Mouse (Mus musculus) midbrain, embryonic 10.5 days (tissue): Measurements from ENCODE around the gene Rabl2. TPM values are rescaled to one million over a fixed set of nuclear protein-coding genes. Genes with fewer than 3 reads are reported as not detected.
A peak's percentile ranks its signal among the peaks of the same experiment; 100 is the strongest.

Experiments
- DNase-seq: peaks from one replicate; pipeline ENCODE4 v3.0.0-alpha.2; 2017; ENCODE audit warnings: low spot score
- H3K27ac ChIP-seq: fragments of 300-500 bp; sonication (generic); replicated peaks from 2 replicates; pipeline ENCODE4 v1.5.1; 2016; ENCODE audit warnings: mild to moderate bottlenecking
- H3K27me3 ChIP-seq: fragments of 300-500 bp; sonication (generic); 2 replicates; pipeline ENCODE4 v1.6.1; 2016; ENCODE audit warnings: low read depth, mild to moderate bottlenecking; ENCODE audit not compliant: poor library complexity, severe bottlenecking
- H3K36me3 ChIP-seq: fragments of 300-500 bp; sonication (generic); 2 replicates; pipeline ENCODE4 v1.6.1; 2016; ENCODE audit warnings: mild to moderate bottlenecking, moderate library complexity
- H3K4me1 ChIP-seq: fragments of 300-500 bp; sonication (generic); 2 replicates; pipeline ENCODE4 v1.6.1; 2016
- H3K4me3 ChIP-seq: fragments of 300-500 bp; sonication (generic); 2 replicates; pipeline ENCODE4 v1.5.1; 2016; ENCODE audit warnings: mild to moderate bottlenecking, moderate library complexity
- H3K9me3 ChIP-seq: fragments of 300-500 bp; sonication (generic); replicated peaks from 2 replicates; pipeline ENCODE4 v1.6.1; 2016; ENCODE audit warnings: mild to moderate bottlenecking
- WGBS: fragments of 180-500 bp; shearing (Covaris S2); methylation state at CpG from one replicate; pipeline ENCODE4 v1.1.7; 2016; 5-methylcytosine and 5-hydroxymethylcytosine counted together
- polyA plus RNA-seq: library from polyadenylated mRNA; unstranded; fragments of >200 nt; fragmentation: Nextera tagmentation; extraction: Ambion mirVana; gene quantifications from 2 replicates; pipeline ENCODE4 v1.2.1, GENCODE M21; 2016

Rabl2 gene
- polyA plus RNA-seq, 1 experiment from 2014 or later, result 80.1 TPM

GRCm38 (mm10) chr15:89582494-89582893, 9.2 kb downstream of the Rabl2 start:
- WGBS, result 89% methylated on average over 7 of the region's 7 CpGs

DNA sequence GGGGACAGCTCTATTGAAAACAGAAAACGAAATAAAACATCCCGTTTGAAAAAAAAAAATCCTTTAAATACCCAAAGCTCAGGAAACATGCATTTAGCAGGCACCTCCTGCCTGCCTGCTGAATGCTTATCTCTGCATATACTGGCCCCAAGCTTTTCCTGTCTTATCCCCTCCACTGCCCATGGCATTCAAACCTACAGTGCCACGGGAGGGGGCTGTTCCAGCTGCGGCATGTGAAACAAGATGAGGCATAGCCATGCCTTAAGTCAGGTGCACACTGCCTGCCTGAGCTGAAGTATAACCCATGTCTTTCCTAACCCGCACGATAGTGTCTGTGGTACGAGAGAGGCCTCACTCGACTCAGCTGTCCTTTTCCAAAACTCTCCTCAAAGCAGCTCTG, 19.6 kb downstream of the Rabl2 start:
- Histone ChIP-seq H3K4me3 (no peak overlapping the region), H3K27ac (no peak overlapping the region), H3K4me1 (no peaks in the 10 kb centered on the region), H3K36me3 (no peaks in the 10 kb centered on the region), H3K9me3 (no peaks in the 10 kb centered on the region), H3K27me3 (no peaks in the 10 kb centered on the region)
- WGBS, result 74% methylated on average over 8 of the region's 8 CpGs
- DNase-seq, result no peak

More at GRCm38 (mm10) chr15:89582494-89582893, 9.2 kb downstream of the Rabl2 start:
- DNase-seq, result no peak
- no peak overlapping the region for H3K27ac ChIP-seq
- peaks cover 53% of the 10 kb centered on the region for H3K36me3 ChIP-seq
- H3K27me3 ChIP-seq, result no peaks in the 10 kb centered on the region
- no peaks in the 10 kb centered on the region for H3K4me1 ChIP-seq
- no peak overlapping the region for H3K4me3 ChIP-seq
- no peaks in the 10 kb centered on the region for H3K9me3 ChIP-seq

GRCm38 (mm10) chr15:89568114-89568513, 23.6 kb downstream of the Rabl2 start, which contains the start of gene Acr:
Gene Acr (plus strand): TSS chr15:89568326.
- no peaks in the 10 kb centered on the region for H3K9me3 ChIP-seq
- no peaks in the 10 kb centered on the region for H3K4me1 ChIP-seq
- H3K27ac ChIP-seq, result no peak within 1 kb of the TSS
- 90% methylated on average over 6 of the region's 6 CpGs for WGBS
- no peaks in the 10 kb centered on the region for H3K36me3 ChIP-seq
- DNase-seq, result no peak
- H3K27me3 ChIP-seq, result no peaks in the 10 kb centered on the region
- H3K4me3 ChIP-seq, result no peak within 1 kb of the TSS

DNA sequence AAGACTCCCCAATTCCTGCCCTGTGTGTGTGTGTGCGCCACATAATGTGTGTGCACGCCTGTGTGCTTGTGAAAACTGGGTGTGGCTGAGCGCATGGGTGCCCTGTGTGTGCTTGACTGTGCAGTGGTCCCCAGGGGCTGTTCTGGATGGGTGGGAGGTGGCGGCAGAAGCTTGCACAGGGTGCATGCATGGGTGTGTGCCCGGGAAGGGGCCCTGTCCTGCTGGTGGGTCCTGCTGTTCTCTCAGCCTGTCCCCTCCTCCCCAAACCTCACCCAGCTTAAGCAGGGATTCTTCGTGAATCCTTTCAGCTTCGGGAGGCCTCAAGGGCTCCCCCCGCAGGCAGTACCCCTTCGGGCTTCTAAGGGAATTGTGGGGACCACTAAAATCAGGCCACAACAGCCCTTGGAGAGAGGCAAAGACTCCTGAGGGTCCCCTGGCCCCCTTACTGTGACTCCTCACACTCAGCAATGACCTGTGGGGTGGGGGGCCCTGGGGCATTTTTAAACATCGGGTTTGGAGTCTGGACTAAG, 32.5 kb downstream of the Rabl2 start:
- H3K9me3 ChIP-seq, result no peaks in the 10 kb centered on the region
- DNase-seq, result no peak
- no peak overlapping the region for H3K4me3 ChIP-seq
- no peak overlapping the region for H3K27ac ChIP-seq
- WGBS, result 35% methylated on average over 10 of the region's 10 CpGs
- H3K4me1 ChIP-seq, result peaks cover 37% of the 10 kb centered on the region
- peaks cover 50% of the 10 kb centered on the region for H3K27me3 ChIP-seq
- H3K36me3 ChIP-seq, result no peaks in the 10 kb centered on the region

DNA sequence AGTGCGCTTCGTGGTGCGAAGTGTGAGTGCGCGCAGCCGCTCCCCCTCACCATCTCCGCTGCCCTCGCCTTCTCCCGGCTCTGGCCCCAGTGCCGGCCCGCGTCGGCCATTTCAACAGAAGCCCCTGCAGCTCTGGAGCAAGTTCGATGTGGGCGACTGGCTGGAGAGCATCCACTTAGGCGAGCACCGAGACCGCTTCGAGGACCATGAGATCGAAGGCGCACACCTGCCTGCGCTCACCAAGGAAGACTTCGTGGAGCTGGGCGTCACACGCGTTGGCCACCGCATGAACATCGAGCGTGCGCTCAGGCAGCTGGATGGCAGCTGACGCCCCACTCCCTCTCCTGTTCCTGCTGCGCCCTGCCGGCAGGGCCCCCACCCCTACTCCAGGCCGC, 33.7 kb downstream of the Rabl2 start:
- Histone ChIP-seq H3K9me3 (no peaks in the 10 kb centered on the region), H3K36me3 (no peaks in the 10 kb centered on the region), H3K27me3 (peaks cover 50% of the 10 kb centered on the region), H3K27ac (peak overlapping the region; percentile 17; the same call in 1 of the 2 replicates), H3K4me1 (peaks cover 37% of the 10 kb centered on the region), H3K4me3 (peak overlapping the region; percentile 47)
- DNase-seq, result peak; percentile 42
- WGBS, result 3% methylated on average over 34 of the region's 34 CpGs

DNA sequence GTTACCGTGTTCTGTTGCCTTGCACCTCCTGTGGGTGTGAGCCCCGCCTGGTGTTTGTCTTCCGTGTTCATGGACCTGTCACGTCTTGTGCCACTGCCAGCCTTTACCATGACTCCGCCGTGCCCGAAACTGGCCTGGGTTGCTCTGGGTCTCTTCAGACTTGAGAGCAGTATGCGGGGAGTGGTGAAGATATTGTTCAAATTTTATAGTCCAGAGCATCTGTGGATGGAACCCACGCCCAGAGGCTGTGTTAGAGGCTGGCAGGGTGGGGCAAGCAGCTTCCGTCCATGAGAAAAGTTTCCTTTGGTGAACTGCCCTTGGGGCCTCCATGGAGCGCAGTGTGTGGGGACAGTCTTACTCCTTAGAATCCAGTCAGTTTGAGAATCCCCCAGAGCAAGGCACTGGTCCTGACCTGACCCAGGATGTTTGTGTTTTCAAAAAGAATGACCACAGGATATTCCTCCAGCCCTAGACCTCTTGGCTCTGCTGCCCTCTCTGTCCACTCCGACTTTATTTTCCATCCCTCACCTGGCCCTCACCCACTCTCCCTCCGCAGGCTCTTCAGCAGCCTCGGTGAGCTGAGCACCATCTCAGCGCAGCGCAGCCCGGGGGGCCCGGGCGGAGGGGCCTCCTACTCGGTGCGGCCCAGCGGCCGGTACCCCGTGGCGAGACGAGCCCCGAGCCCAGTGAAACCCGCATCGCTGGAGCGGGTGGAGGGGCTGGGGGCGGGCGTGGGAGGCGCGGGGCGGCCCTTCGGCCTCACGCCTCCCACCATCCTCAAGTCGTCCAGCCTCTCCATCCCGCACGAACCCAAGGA, 34.3 kb downstream of the Rabl2 start:
- Histone ChIP-seq H3K4me1 (peaks cover 33% of the 10 kb centered on the region), H3K27ac (no peak overlapping the region; the same call in 1 of the 2 replicates), H3K9me3 (no peaks in the 10 kb centered on the region), H3K4me3 (peak overlapping the region; percentile 47), H3K36me3 (0 out of 2 replicates have a peak, but pooled peaks cover 4% of the 10 kb centered on the region), H3K27me3 (peaks cover 50% of the 10 kb centered on the region)
- 11% methylated on average over 39 of the region's 40 CpGs for WGBS
- no peak for DNase-seq

DNA sequence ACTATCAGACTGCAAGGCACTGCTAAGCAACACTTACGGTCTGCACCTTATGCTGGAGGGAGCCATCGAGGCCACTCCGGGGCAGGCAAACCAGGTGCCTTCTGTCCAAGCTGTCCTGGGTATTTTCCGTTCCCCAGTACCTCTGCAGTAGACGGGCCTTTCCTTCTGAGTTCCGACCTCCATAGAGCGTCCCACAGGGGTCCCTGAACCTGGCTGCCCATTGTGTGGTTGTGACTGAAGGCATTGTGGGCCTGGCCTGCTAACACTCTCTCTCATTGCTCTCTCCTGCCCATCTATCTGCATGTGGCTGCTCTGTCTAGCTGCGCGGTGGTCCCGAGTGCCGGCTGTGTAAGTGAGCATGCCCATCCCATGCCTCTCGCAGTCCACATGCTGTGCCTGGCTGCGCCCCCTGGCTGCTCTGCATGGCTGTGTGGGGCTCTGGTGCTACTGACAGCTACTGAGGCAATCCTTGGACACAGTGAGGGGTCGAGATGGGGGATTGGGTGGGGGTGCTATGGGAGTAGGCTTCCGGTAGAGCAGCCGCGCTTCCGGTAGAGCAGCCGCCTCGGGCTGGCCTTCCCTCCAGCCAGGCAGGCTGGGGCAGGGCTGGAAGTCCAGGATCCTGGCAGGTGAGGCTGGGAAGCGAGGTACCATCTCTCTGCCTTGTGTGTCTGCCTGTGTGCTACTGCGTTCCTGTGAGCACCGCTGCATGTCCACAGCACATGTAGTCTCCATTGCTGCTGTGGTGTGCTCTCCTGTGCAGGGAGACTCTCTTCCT, 35.1 kb downstream of the Rabl2 start:
- WGBS, result 23% methylated on average over 23 of the region's 23 CpGs
- 0 out of 2 replicates have a peak, but pooled peaks cover 7% of the 10 kb centered on the region for H3K36me3 ChIP-seq
- H3K4me1 ChIP-seq, result peaks cover 33% of the 10 kb centered on the region
- DNase-seq, result peak; percentile 57
- H3K27me3 ChIP-seq, result peaks cover 50% of the 10 kb centered on the region
- H3K4me3 ChIP-seq, result peak overlapping the region; percentile 47
- H3K27ac ChIP-seq, result no peak overlapping the region
- no peaks in the 10 kb centered on the region for H3K9me3 ChIP-seq

GRCm38 (mm10) chr15:89555591-89555990, 36.1 kb downstream of the Rabl2 start:
- no peak overlapping the region for H3K27ac ChIP-seq
- 93% methylated on average over 6 of the region's 6 CpGs for WGBS
- H3K4me3 ChIP-seq, result no peak overlapping the region
- H3K27me3 ChIP-seq, result peaks cover 50% of the 10 kb centered on the region
- 0 out of 2 replicates have a peak, but pooled peaks cover 7% of the 10 kb centered on the region for H3K36me3 ChIP-seq
- DNase-seq, result no peak
- peaks cover 33% of the 10 kb centered on the region for H3K4me1 ChIP-seq
- H3K9me3 ChIP-seq, result no peaks in the 10 kb centered on the region

DNA sequence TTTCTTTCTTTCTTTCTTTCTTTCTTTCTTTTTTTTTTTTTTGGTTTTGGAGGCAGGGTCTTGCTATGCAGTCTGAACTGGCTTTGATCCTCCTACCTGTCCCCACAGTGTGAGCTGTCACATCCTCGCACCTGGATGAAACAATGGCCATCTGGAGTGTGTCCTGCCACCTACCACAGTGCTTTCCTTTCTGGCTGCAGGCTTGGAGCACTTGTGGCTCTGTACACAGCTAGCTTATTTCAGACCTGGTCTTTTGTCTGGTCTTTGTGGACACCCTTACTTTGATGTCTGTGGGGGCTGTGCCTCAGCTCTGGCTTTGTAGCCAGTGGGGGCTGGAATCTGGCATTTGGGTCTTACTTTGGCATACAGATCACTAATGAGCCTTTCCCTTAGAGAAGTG, 40.0 kb downstream of the Rabl2 start:
- no peak overlapping the region for H3K4me3 ChIP-seq
- peaks cover 53% of the 10 kb centered on the region for H3K27me3 ChIP-seq
- H3K36me3 ChIP-seq, result peaks cover 20% of the 10 kb centered on the region; the same call in 1 of the 2 replicates
- 90% methylated on average over 1 of the region's 1 CpGs for WGBS
- H3K4me1 ChIP-seq, result peaks cover 32% of the 10 kb centered on the region
- H3K9me3 ChIP-seq, result no peaks in the 10 kb centered on the region
- no peak overlapping the region for H3K27ac ChIP-seq
- DNase-seq, result no peak

DNA sequence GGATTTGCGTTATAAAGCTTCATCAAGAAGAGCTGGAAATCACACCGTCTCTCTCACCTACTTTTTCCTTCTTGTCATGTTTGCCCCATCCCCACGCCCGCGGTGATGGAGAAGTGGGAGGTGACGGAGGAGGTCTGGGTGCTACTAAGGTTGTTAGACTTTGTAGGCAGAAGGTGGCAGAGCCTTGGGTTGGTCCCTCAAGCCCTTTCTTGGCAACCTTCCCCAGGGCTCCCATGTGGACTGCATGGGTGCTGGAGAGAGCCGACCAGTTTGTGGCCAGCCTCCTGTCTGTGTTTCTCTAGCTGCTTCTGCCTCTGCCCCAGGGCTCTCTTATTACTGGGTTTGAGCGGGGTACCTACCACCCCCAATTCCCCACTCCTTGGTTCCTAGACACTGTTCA, 41.2 kb downstream of the Rabl2 start:
- H3K4me1 ChIP-seq, result peaks cover 24% of the 10 kb centered on the region
- no peak overlapping the region for H3K27ac ChIP-seq
- H3K27me3 ChIP-seq, result peaks cover 53% of the 10 kb centered on the region
- DNase-seq, result no peak
- 93% methylated on average over 8 of the region's 8 CpGs for WGBS
- H3K36me3 ChIP-seq, result peaks cover 32% of the 10 kb centered on the region; the same call in 1 of the 2 replicates
- no peaks in the 10 kb centered on the region for H3K9me3 ChIP-seq
- H3K4me3 ChIP-seq, result no peak overlapping the region

- 41% methylated on average over 11 of the region's 11 CpGs for WGBS
- Histone ChIP-seq H3K4me1 (peaks cover 24% of the 10 kb centered on the region), H3K27ac (peak overlapping the region; percentile 77), H3K9me3 (no peaks in the 10 kb centered on the region), H3K36me3 (peaks cover 46% of the 10 kb centered on the region), H3K4me3 (peak overlapping the region; percentile 54), H3K27me3 (peaks cover 48% of the 10 kb centered on the region)
- DNase-seq, result no peak
These were observed 42.9 kb downstream of the Rabl2 start for GRCm38 (mm10) chr15:89548837-89549236.

GRCm38 (mm10) chr15:89547824-89548601, 43.7 kb downstream of the Rabl2 start:
- Histone ChIP-seq H3K4me1 (peaks cover 24% of the 10 kb centered on the region), H3K27ac (peak overlapping the region; percentile 77), H3K36me3 (peaks cover 54% of the 10 kb centered on the region), H3K27me3 (peaks cover 48% of the 10 kb centered on the region), H3K4me3 (peak overlapping the region; percentile 54), H3K9me3 (no peaks in the 10 kb centered on the region)
- WGBS, result 7% methylated on average over 58 of the region's 58 CpGs
- peak; percentile 75 for DNase-seq
